Mouse (Mus musculus) hematopoietic stem cell, adult 5-6 weeks (primary cell): ENCODE measurements at regions not wholly inside any gene's neighbourhood (a gene's known extent, or its start where the extent isn't known, plus 50 kb on each side); places are given as distances from the start of the nearest gene placed in this dataset.

Source experiments
- ATAC-seq, 2 experiments: fragments of 125-278 bp in 1 of 2; replicated peaks in 1 of 2; 2 replicates each; pipeline ENCODE4 v1.8.0; 2016 to 2017; ENCODE audit warnings: inconsistent platforms in 2 of 2, mild to moderate bottlenecking in 2 of 2, moderate number of reproducible peaks in 2 of 2, low read depth in 1 of 2, moderate TSS enrichment in 1 of 2; ENCODE audit not compliant: low FRiP score in 2 of 2, poor library complexity in 2 of 2, severe bottlenecking in 2 of 2, insufficient read depth in 1 of 2, low TSS enrichment in 1 of 2

DNA sequence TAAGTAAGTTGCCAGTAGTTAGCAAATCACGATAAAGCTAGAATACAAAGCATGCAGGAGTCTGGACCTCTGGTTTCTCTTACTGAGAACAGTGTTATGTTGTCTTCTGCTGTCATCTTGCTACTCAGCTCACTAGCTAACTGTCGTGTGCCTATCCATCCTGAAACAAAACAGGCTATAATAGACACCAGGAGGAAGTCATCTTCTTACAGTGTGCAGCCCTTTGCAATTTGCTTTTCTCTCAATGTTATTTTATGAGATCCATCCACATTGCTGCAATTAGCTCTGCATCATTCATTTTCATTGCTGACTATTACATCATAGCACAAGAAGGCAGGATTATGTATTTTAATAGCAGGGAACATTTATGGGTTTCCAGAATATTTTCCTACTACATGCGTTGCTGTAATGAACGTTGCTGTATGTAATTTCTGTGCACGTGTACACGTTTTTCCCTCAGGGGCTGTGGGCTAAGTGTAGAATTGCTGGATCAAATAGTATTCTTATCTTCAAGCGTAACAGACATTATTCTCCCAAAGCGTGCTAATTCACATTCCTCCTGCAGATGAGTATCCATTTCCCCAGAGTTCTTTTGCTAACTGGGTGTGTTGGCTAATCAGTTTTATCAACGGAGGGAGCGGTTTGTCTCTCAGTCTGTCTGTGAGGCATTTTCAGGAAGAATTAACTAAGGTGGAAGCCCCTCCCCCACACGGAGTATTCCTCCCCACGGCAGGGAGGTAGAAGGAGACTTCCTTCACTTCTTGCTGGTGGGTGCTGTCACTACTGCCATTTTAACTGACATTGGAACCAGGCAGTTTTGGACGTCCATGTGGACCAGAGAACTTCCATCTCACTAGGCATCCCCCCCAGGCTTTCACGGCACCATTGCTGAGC, 139.1 kb upstream of the Tyw5 start:
- no peak for ATAC-seq

DNA sequence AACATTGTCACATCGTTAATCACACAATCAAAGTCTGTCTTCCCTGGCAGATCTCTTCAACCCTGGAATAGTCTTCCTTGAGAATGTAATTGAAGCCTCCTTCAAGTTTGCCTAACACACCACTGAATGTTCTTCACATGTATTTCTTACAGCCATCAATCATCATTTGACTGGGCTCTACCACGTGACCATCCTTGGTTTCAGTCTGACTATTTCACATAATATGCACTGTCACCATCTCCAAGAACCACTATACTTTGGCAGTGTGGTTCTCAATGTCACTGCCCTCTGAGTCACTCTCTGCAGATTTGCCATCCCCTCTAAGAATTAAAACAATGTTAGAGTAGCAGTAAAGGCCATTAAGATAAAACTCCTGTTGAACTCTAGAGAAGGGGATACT, 154.6 kb upstream of the Tyw5 start:
- no peak for ATAC-seq

DNA sequence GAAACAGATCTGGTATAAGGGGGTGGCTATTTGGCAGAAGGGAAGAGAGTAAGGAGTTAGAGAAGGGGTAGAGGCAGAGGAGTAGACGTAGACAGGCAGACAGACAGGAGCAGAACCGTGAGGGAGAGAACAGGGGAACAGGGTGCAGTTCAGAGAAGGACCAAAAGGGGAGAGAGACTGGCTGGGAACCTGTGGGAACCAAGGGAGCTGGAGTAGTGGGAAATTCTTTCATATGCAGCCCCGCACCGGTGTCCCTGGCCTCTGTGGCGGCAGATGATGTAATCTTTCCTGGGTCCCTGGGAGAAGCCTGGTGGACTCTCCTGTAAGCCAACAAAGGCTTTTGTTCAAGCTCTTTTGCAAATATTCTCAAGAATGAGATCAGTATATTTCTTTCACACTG, 157.8 kb upstream of the Tyw5 start:
- no peak for ATAC-seq

DNA sequence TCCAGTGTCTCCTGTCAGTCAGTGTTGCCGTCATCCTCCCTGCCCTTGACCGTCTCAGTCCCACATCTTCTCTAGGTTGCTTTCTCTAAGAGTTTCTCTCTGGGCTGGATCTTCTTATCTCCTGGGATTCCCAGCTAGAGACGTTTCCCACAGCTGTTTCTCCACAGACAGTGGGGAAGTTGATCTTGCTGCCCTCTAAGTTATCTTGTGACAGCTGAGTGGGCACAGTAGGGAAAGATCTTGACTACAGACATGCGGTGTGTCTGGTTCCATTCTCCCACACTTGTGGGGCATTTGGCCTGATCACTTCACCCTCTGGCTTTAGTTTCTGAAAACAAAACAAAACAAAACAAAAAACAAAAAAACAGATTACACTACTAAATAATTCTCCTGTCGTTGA, 165.2 kb upstream of the Tyw5 start:
- no peak for ATAC-seq

DNA sequence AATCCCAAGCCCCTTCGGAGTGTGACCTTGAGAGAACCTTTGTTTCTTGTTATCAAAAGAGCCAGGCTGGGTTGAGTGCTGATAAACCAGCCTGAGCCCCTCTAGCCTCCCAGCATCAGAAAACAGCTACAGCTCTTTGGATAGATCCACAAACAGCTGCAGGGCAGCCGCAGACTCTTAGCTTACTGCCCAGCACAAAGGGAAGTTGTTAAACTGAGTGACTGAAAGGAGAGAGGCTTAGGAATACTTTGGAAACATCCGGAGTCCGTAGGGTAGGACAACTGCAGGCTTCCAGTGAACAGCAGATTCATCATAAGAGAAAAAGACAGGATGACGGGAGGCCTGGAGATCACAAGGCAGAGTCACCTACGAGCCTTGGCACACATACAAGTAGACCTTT, 166.9 kb upstream of the Tyw5 start:
- ATAC-seq: no peak

DNA sequence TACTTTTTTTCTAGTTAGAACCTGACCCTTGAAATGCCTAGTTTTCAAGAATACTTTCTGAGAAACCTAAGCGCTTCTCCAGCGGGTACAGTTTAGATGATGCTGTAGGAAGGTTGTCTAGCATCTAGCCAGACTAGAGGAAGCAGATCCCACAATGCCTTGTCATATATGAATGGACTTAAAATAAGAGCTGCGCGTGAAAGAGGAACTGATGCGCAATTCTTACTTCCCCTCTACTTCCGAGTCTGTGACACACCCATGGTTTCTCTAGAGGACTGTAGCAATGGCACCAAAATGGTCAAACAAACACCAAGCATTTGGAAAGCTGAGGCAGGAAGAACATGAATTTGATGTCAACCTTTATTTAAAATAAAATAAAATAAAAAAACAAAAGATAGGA, 167.6 kb upstream of the Tyw5 start:
- ATAC-seq: no peak; a peak in 1 of 4 replicates

DNA sequence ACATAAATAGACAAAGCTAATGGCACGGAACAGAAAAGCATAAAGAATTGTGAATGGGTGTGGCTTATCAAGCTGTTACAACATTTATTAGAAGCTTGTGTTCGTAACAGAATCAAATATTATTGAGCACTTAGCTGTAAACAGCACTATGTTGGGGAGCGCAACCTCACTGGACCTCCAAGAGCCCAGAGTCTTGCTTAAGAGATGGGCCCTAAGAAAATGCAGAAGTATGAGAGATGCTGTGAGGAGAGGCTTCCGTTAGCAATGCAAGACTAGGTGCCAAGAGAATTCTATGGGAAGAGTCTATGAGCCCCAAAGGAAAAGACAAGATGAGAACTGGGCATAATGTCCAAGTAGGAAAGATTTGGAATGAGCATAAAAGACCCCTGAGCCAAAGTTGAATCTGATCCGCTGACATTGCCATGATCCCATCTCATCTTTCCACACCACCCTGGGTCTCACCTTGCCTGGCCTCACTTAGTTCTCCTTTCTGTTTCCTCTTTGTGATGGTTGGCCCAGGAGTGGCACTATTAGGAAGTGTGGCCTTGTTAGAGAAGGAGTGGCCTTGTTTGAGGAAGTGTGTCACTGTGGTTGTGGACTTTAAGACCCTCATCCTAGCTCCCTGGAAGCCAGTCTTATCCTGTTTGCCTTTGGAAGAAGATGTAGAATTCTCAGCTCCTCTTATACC, 169.3 kb upstream of the Tyw5 start:
- ATAC-seq: peak in 1 of 2 experiments; percentile 32; a peak in 1 of 4 replicates

DNA sequence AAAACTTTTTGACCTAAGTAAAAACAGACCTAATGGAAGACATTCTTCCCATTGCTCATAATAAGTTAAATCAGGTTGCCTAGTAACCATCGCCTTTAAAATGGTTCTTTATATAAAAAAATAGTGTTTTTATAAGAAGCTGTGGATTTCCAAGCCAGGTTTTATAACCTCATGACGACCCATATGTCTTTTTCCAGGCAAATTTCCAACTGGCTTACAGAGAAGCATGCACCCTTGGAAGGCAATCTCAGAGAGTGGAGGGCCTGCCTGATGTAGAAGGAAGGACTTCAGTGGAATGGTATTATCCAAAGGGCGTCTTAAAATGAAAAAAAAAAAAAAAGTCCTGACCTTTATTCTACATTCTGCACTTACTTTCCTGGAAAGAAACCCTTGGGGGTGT, 172.2 kb upstream of the Tyw5 start:
- no peak for ATAC-seq

DNA sequence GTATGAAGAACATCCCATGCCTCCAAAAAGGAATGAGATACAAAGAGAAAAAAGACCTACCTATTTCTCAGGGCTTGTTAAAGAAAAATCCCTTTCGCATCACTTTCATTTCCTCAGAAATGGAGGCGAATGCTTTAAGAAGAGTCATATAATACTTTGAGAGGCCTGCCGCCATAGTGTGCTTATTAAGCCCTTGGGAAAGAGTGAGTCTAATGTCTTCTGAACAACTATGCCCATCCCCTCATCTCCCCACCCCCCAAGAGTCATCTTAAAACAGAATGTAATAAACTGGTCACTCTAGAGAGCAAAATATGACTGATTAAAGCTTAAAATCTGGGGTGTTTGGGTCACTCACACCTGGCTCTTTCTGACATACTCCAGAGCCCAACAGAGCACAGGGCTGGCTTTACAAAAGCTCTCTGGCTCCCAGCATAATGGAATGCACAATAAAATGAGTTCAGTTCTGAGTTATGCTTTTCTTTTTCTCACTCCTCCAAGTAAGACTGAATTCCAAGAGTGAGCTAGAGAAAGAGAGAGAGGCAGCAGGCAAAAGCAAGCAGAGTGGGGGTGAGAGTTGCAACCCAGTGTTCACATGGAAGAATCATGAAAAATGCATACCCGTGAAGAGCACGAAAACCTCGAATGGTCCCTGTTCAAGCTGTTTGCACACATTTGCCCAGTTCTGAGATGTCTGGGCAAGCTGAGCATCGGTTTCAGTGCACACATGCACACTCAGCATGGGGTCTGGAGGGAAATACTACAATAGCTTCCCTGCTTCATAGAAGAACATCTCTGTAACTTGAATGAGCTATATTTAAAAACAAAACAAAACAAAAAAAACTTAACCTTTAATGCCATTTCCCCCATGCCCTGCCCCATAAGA, 180.0 kb upstream of the Spats2l start:
- ATAC-seq: no peak

DNA sequence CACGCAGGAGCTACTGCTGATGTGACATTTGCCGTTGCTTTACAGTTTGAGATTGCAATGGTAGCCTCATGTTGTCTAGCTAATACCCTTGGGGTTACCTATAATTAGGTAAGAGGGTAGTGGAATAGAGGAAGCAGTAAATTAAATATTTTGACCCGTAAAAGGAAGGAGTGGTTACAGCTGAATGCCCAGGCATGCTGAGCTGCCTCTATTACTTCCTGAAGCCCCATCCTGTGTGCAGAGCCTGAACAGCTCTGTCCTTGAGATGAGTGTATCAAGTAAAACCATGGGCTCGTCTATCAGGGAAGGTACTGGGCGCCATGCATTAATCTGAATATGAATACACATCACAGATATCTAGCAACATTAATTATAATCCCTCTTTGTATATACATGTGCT, 179.1 kb upstream of the Spats2l start:
- ATAC-seq: peak; percentile 98 to 100

DNA sequence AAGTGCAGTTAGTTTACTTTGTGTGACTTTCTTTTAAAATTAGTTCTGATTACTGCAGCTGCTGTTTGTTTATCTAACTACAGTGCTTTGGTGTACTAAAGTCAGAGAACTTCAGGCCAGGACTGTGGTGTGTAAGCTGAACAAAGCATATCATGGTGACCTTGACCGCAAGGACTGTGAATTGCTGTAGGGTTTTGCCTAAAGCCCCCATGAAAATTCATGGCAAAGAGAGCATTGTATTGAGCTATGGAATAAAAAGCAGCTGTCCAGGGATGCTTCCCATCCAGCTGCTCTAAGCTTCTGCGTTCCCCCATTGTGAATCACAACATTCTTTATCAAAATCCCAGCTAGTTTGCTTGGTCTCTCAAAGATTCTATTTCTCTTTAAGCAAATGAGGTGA, 173.0 kb upstream of the Spats2l start:
- no peak for ATAC-seq

DNA sequence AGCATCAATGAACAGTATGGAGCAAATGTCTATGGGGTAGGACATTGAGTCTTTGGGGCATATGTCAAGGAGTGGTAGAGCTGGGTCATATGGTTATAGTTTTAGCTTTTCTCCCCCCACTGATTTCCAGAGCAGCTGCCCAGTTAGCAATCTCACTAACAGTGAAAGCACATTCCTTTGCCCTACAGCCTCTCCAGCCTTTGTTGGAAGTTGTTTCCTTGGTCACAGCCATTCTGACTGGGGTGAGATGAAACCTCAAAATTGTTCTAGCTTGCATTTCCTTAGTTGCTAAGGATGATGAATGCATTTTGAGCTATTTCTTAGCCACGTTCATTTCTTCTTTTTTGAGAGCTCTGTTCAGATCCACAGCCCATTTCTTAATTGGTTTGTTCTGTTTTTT, 168.4 kb upstream of the Spats2l start:
- ATAC-seq: no peak

DNA sequence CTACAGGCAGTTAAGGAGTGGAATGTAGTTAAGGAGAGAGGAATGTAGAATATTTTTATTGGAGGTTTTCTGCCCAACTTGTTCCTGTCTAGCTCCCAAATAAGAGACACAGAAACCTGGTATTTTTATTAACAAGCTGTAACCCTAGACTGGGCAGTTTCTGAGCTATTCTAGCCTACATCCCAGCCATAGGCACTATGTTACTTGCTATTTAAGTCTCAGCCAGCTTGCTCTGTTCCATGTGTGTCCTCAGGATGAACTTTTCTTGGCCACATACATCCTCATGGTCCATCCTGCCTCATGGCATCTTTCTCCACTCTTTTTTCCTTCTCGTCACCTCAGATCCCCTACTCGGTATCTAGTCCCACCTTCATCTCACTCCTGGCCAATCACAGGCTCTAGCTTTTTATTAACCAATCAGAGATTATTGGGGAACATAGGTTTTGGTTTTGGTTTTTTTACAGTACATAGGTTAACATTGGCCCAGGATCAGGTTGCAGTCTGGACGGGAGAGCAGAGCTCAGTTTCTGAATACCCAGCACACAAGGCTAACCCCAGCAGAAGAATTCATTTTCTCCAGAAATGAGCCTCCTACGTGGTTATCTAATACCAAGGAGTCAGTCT, 167.8 kb upstream of the Spats2l start:
- ATAC-seq: no peak

DNA sequence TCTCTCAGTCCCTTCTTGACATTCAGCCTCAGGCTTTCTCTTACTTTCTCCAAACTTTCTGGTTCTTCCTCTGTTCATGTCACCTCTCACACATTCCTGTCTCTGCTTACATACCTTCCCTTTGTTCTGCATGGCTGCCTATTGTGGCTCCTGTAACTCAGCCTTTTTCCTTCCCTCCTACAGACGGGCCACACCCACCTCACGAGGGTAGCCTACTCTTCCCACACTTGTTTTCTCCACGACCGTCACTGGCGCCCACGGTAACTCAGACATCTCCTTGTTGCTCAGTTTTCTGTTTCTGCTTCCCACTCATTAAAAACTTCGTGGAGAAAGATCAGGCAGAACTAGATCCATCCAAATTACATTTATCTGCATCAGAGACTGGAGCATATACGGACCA, 166.9 kb upstream of the Spats2l start:
- ATAC-seq: no peak

DNA sequence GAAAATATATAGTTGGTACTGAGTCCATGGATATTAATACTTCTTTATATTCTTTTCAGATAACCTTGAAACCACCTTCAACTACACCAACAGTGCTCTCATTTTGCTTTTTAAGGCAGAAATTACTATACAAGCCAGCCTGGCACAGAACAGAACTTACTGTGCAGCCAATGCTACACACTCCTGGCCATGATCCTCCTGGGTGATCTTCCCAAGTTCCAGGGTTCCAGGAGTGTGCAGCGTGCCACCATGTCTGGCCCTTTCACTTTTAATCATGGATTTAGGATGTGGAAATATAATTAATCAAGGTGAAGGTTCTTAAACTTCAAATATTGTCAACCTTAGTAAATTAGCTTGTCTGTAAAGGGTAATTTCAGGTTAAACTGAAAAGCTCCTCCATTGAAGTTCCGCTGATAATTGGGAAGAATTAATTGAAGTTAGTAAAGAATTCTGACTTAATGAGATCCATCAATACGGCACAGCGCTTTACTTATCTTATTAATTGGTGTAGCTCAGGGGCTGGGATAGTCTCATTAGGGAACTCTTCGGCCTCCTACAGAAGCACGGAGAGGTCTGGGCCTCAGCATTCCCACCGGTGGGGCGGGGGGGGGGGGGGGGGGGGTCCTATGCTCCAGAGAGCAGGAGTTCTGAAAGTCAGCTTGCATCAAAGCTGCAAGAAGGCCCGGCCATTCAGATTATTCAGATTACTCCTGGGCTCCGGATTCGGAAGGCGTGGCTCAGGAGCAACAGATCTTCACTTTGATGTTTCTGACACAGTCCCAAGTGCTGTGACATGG, 166.1 kb upstream of the Spats2l start:
- ATAC-seq: no peak

DNA sequence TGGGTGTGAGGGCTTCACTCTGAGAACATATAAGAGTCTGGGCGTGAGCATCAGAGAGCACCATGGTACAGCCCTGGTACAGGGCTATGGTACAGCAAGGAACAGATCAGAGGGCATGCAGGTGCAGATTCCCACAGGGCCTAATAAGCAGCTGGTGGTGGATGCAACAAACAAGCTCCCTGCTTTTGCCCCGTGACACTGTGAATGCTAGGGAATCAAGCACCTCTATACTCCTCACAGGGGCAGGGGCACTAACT, 165.6 kb upstream of the Spats2l start:
- ATAC-seq: no peak

DNA sequence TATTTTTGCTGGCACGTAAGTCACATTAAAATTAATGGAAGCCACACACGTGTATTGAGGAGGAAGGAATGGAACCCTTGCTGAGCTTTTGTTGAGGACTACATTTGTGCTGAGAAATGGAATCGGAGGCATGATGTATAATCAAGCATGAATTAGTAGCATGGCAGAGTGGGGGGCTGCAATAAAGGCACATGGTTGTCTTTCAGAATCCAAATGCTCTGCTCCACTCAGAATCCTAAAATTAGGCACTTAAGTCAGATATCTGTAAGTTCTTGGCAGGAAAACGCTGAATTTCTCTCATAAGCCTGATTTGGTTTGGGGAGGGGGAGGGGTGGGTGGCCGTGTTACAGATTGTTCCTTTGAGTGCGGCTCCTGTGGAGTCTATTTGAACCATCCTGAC, 164.7 kb upstream of the Spats2l start:
- no peak for ATAC-seq
